Mouse (Mus musculus) small intestine, adult 2 months (tissue): ENCODE measurements around the gene Vash1. TPM values are rescaled to one million over a fixed set of nuclear protein-coding genes. Genes with fewer than 3 reads are reported as not detected.

ENCODE experiments used
- H3K27ac ChIP-seq: fragments of 200-500 bp; 2 replicates; pipeline ENCODE4 v1.5.1; 2012; ENCODE audit warnings: low read depth, low read length, control low read depth, inconsistent platforms; ENCODE audit not compliant: insufficient read depth
- H3K27me3 ChIP-seq: fragments of 200-500 bp; 2 replicates; pipeline ENCODE4 v1.6.1; 2012; ENCODE audit warnings: mild to moderate bottlenecking, moderate library complexity, low read length, inconsistent platforms; ENCODE audit not compliant: control insufficient read depth, insufficient read depth
- H3K36me3 ChIP-seq: fragments of 200-500 bp; 2 replicates; pipeline ENCODE4 v1.6.1; 2012; ENCODE audit warnings: mild to moderate bottlenecking, low read length, control low read depth, inconsistent platforms; ENCODE audit not compliant: control insufficient read depth, insufficient read depth
- H3K4me1 ChIP-seq: fragments of 200-500 bp; 2 replicates; pipeline ENCODE4 v1.6.1; 2012; ENCODE audit warnings: low read length, inconsistent platforms, mixed read lengths; ENCODE audit not compliant: control insufficient read depth, insufficient read depth, insufficient read length
- H3K4me3 ChIP-seq: fragments of 200-500 bp; 2 replicates; pipeline ENCODE4 v1.5.1; 2012; ENCODE audit warnings: low read depth, mild to moderate bottlenecking, control low read depth, inconsistent platforms, low read length, moderate library complexity
- CTCF ChIP-seq: fragments of 200-500 bp; IDR thresholded peaks from 2 replicates; pipeline ENCODE4 v1.5.1; 2012; ENCODE audit warnings: low read depth, mild to moderate bottlenecking, control low read depth, inconsistent platforms, low read length, moderate library complexity, mixed read lengths; ENCODE audit not compliant: insufficient replicate concordance, insufficient read length; ENCODE audit errors: extremely low read depth
- POLR2A ChIP-seq: fragments of 200-500 bp; IDR thresholded peaks from 2 replicates; pipeline ENCODE4 v1.6.1; 2012; ENCODE audit warnings: low read depth, mild to moderate bottlenecking, control low read depth, inconsistent platforms, low read length, moderate library complexity
- WGBS: fragments of 180-500 bp; shearing (Covaris S2); methylation state at CpG from one replicate; pipeline ENCODE4 v1.1.7; 2018; 5-methylcytosine and 5-hydroxymethylcytosine counted together
- polyA plus RNA-seq: library from polyadenylated mRNA; depleted of rRNA; stranded (reverse); fragments of >200 nt; gene quantifications from 2 replicates; pipeline ENCODE4 v1.2.3, GENCODE M21; 2012; rRNA removed

Vash1 gene
- polyA plus RNA-seq, 1 experiment: 2.2 TPM

- Histone ChIP-seq H3K36me3 (no peaks in the 10 kb centered on the region), H3K4me3 (no peak overlapping the region), H3K27me3 (no peaks in the 10 kb centered on the region), H3K27ac (no peak overlapping the region), H3K4me1 (no peaks in the 10 kb centered on the region)
- no peak for TF ChIP-seq POLR2A
- WGBS: 82% methylated on average over 18 of the region's 18 CpGs
Measured at GRCm38 (mm10) chr12:86719961-86720639, 41.6 kb downstream of the Vash1 start.

- TF ChIP-seq POLR2A (no peak), CTCF (no peak)
- H3K4me3 ChIP-seq: no peak overlapping the region
- H3K27me3 ChIP-seq: no peaks in the 10 kb centered on the region
- no peaks in the 10 kb centered on the region for H3K36me3 ChIP-seq
- WGBS: 80% methylated on average over 5 of the region's 5 CpGs
- no peaks in the 10 kb centered on the region for H3K4me1 ChIP-seq
- no peak overlapping the region for H3K27ac ChIP-seq
Measured at GRCm38 (mm10) chr12:86721453-86721852, 43.0 kb downstream of the Vash1 start.

DNA sequence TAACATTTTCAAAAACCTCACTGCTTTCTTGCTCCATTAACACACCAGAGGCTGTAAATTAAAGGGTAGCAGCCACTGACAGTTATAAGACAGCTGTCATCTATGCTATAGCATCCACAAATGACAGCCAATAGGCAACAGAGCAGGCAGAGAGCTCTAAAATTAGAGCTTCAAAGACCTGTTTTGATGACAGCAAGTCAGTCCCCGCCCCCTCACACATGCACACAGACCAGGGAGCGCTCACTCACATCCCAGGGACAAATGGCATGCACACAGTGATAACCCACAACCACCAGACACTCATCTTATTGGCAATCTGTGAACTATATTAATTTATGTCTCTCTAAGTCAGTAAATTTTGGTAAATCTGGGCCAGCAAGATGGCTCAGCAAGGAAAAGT lies 45.8 kb downstream of the Vash1 start:
- no peak for TF ChIP-seq POLR2A
- no peak for TF ChIP-seq CTCF
- 97% methylated on average over 2 of the region's 2 CpGs for WGBS

DNA sequence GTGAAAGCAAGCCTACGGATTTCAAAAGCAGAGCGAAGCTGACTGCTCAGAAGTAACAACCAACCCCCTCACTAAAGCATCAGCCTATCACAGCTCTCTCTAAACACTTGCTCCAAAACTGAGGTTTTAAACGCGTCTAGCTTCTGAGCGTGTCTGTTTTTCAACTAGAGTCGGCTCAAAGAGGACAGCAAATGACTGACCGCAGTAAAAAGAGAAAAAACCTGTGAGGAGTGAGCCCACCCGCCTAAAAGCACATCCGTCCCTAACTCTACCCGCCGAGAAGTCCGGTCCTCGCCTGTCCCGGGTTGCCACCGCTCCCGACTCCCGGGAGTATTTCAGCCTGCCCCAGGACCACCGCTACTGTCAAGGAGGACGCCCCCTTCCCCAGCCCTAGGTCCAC lies 47.2 kb downstream of the Vash1 start:
- Histone ChIP-seq H3K36me3 (no peaks in the 10 kb centered on the region), H3K27ac (no peak overlapping the region), H3K4me3 (peak overlapping the region; percentile 67), H3K4me1 (no peaks in the 10 kb centered on the region), H3K27me3 (no peaks in the 10 kb centered on the region)
- no peak for TF ChIP-seq CTCF
- no peak for TF ChIP-seq POLR2A
- WGBS: under 1% methylated on average over 19 of the region's 19 CpGs

More for the DNA sequence above, 45.8 kb downstream of the Vash1 start:
- H3K27me3 ChIP-seq: no peaks in the 10 kb centered on the region
- no peaks in the 10 kb centered on the region for H3K36me3 ChIP-seq
- no peak overlapping the region for H3K27ac ChIP-seq
- H3K4me3 ChIP-seq: no peak overlapping the region
- H3K4me1 ChIP-seq: no peaks in the 10 kb centered on the region

GRCm38 (mm10) chr12:86726120-86726640 lies 47.7 kb downstream of the Vash1 start, which contains the start of gene Angel1:
Gene Angel1 (minus strand): TSS chr12:86726460.
- TF ChIP-seq POLR2A (peak; percentile 64), CTCF (no peak)
- H3K27me3 ChIP-seq: no peaks in the 10 kb centered on the region
- under 1% methylated on average over 44 of the region's 44 CpGs for WGBS
- no peaks in the 10 kb centered on the region for H3K4me1 ChIP-seq
- H3K36me3 ChIP-seq: no peaks in the 10 kb centered on the region
- peak within 1 kb of the TSS; percentile 67 for H3K4me3 ChIP-seq
- no peak within 1 kb of the TSS for H3K27ac ChIP-seq

DNA sequence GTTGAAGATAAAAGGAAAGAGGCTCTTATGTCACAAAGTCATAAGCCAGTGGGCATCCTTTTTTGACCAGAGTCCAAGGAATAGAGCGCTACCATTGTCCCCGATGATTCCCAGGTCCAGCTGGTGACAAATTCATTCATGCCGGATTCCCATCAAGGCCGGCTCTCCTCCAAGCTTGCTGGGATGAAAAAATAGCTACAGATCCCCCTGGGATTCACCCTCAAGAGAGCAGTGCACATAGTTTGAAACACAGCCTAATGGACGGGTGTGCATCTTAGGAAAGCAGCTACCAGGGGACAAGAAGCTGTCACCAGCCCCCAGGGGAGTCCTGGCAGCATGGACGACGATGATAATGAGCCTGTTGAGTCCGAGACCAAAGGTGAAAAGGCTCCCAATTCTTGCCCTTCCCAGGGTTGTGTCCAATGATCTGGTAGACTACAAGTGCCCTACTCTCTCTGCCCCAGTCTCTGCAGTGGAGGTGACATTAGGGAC lies 55.9 kb downstream of the Vash1 start, which contains the start of gene Lrrc74a:
Lrrc74a (plus strand) TSS at position 51 of the 492 bp plus-strand sequence.
- TF ChIP-seq CTCF (no peak), POLR2A (no peak)
- Histone ChIP-seq H3K27me3 (no peaks in the 10 kb centered on the region), H3K27ac (no peak within 1 kb of the TSS), H3K4me3 (no peak within 1 kb of the TSS), H3K36me3 (no peaks in the 10 kb centered on the region), H3K4me1 (no peaks in the 10 kb centered on the region)
- WGBS: 79% methylated on average over 8 of the region's 8 CpGs

Other genes with a start within 250 kb of the Vash1 start
- gene Angel1, start 47.8 kb downstream of the Vash1 start, polyA plus RNA-seq: 2.0 and 2.4 TPM in 2 replicates
- gene Lrrc74a, start 55.7 kb downstream of the Vash1 start, polyA plus RNA-seq: not detected in 2 replicates
- gene Irf2bpl, start 206.1 kb downstream of the Vash1 start, polyA plus RNA-seq: 17.5 and 30.5 TPM in 2 replicates